20 mouse cellular contexts compared by ENCODE assay signal in the genomic region with DNA sequence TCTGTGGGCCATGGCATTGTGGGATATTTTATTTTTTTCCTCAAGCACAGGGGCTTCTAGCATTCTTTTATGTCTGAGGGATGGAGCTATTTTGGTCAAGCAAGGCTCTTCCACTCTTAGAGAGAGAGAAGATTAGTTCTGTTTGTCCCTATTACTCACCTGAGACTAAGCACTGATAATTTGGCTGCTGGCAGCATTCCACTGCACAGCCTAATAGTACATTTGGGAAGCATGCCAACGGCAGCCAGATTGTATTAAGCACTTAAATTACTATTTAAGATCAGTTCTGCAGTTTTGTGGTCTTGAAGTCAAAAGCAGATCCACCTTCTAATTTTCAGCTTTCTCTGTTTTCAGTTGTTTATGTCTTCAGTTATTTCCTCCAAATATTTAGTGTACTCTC.
A peak's percentile ranks its signal among the peaks of the same experiment; 100 is the strongest.
DNase-seq lines count a peak whose midpoint lies in the region; ATAC-seq and TF ChIP-seq lines count a peak whose summit lies in the region.
"Had no signal": no experiment of that assay in that cellular context is flagged by ENCODE, and none has a peak within 500 bp of the region (broad histone marks: within the 10 kb centered on the region; RNA-seq: fewer than 3 reads in every experiment).

No protein-coding gene starts in this region.

- peaks cover 5% of the 10 kb centered on the region; the same call in 1 of the 2 replicates for H3K4me1 ChIP-seq in neural tube, embryonic 15.5 days
- H3K4me1 ChIP-seq: forebrain, embryonic 12.5 days; heart, embryonic 15.5 days; liver, embryonic 13.5 days; midbrain, embryonic 10.5 days had no signal

- H3K4me2 ChIP-seq in neural tube, embryonic 15.5 days, result no peak overlapping the region
- H3K4me2 ChIP-seq: forebrain, embryonic 12.5 days; heart, embryonic 15.5 days; liver, embryonic 13.5 days had no signal

- no peaks in the 10 kb centered on the region for H3K36me3 ChIP-seq in neural tube, embryonic 15.5 days
- H3K36me3 ChIP-seq: forebrain, embryonic 12.5 days; heart, embryonic 15.5 days; liver, embryonic 13.5 days; midbrain, embryonic 10.5 days had no signal

- 32% methylated on average over 1 of the region's 1 CpGs for WGBS in neural tube, embryonic 15.5 days

- H3K27me3 ChIP-seq in neural tube, embryonic 15.5 days (replicated peaks), result no peaks in the 10 kb centered on the region
- H3K27me3 ChIP-seq: forebrain, embryonic 12.5 days; heart, embryonic 15.5 days; liver, embryonic 13.5 days had no signal

- peak; percentile 0 to 10 for DNase-seq in adrenal gland, postnatal 36 days
- DNase-seq in adrenal gland, adult 8-10 months, result no peak
- peak; percentile 7 for DNase-seq in layer of hippocampus, adult 11-12 months (ENCODE audit: low spot score)
- no peak for DNase-seq in layer of hippocampus, adult 2 months (ENCODE audit: low spot score in 2 of 2)
- peak; percentile 22 to 28 for DNase-seq in right cerebral cortex, postnatal 10 days (ENCODE audit: low spot score in 2 of 2)
- DNase-seq in right cerebral cortex, postnatal 4 days, result no peak
- no peak for DNase-seq in embryo, embryonic 10 days (ENCODE audit: low spot score)
- DNase-seq: gastrocnemius, postnatal 10 days; heart, adult 2 months; kidney, adult 18-20 months; kidney, postnatal 14 days; liver, embryonic 13.5 days had no signal

- H3K9ac ChIP-seq in neural tube, embryonic 15.5 days (replicated peaks), result no peak overlapping the region
- H3K9ac ChIP-seq: forebrain, embryonic 12.5 days; heart, embryonic 15.5 days; liver, embryonic 13.5 days had no signal

- ATAC-seq in neural tube, embryonic 15.5 days (ENCODE audit: low FRiP score), result no peak; the same call in 1 of the 2 replicates
- ATAC-seq: CD4-positive, CD25-positive, alpha-beta regulatory T cell, adult 4 months had no signal

- H3K27ac ChIP-seq in layer of hippocampus, adult 2 months, result no peak overlapping the region
- peak overlapping the region; percentile 46; the same call in 1 of the 2 replicates for H3K27ac ChIP-seq in neural tube, embryonic 15.5 days (replicated peaks)
- H3K27ac ChIP-seq: forebrain, embryonic 12.5 days; heart, adult 2 months; heart, embryonic 15.5 days; liver, embryonic 13.5 days; macrophage; midbrain, embryonic 10.5 days; stomach, postnatal 0 days had no signal

- no peak for TF ChIP-seq CTCF in layer of hippocampus, adult 2 months (conservative IDR thresholded peaks at IDR 0.05)

- no peak overlapping the region for H3K4me3 ChIP-seq in layer of hippocampus, adult 2 months
- no peak overlapping the region for H3K4me3 ChIP-seq in neural tube, embryonic 15.5 days (replicated peaks)
- H3K4me3 ChIP-seq: forebrain, embryonic 12.5 days; heart, adult 2 months; heart, embryonic 15.5 days; liver, embryonic 13.5 days; midbrain, embryonic 10.5 days; myocyte had no signal

- H3K9me3 ChIP-seq in neural tube, embryonic 15.5 days (replicated peaks), result no peaks in the 10 kb centered on the region
- H3K9me3 ChIP-seq: forebrain, embryonic 12.5 days; heart, embryonic 15.5 days; liver, embryonic 13.5 days; midbrain, embryonic 10.5 days had no signal

Comparison
In these comparisons a context has a peak if more than half of its experiments do, and no peak if none do; other contexts are left out.
1. DNase-seq: peak in adrenal gland, postnatal 36 days (2 of 2), layer of hippocampus, adult 11-12 months (single experiment) and right cerebral cortex, postnatal 10 days (2 of 2); none in adrenal gland, adult 8-10 months (single experiment), layer of hippocampus, adult 2 months (0 of 2), right cerebral cortex, postnatal 4 days (single experiment) and embryo, embryonic 10 days (single experiment).